Mouse (Mus musculus): ENCODE data around the gene U2af1. TPM values are rescaled to one million over a fixed set of nuclear protein-coding genes. Genes with fewer than 3 reads are reported as not detected.

U2af1 gene
- 211 and 214 TPM in 2 replicates for total RNA-seq (2012; rRNA removed)
- 100 to 1,000 TPM; 498 to 928 TPM for polyA plus RNA-seq (2012; ENCODE audit: insufficient read depth in 1 of 2, insufficient read length in 2 of 2, low read depth in 1 of 2, low replicate concordance in 2 of 2, missing spikeins in 1 of 2)

DNA sequence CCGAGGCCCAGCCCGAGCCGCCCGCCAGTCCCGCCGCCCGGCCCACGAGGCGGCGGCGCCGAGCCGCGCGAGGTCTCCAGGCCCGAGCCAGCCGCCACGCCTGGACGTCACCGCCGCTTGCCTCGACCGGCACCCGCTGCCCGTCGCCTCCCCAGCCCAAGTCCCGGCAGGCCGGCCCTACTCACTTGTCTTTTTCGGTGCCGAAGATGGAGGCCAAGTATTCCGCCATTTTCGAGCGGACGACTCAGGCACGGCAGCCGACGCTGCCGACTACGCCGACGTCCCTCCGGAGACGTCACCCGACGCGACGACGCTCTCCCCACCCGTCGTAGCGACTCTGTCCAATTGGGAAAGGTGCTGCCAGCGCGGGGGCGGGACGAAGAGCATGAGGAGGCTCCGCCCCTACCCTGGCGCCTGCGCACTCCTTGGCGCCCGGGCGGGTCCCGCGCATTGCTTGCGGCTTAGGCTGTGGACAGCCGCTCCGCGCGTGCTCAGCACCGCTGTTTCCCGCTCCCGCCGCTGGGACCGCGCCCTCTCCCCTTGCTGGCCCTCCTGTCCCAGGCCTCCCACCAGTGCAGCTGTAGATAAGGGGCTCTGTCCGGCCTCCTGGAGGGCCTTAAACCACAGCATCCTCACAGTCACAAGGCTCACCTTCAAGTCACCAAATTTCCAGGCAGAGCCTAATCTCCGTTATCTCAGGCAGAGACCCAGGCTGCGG lies at the start of gene U2af1:
Gene U2af1, minus strand, starts transcription at position 425 of the 718 bp plus-strand sequence.
- DNase-seq (ENCODE audit: low read depth, low spot score), result peak; percentile 98
- H3K79me2 ChIP-seq (ENCODE audit: control insufficient read depth, insufficient read depth, low read length, poor library complexity), result peaks cover 37% of the 10 kb centered on the region
- H3K27ac ChIP-seq (ENCODE audit: control insufficient read depth, low read depth, low read length), result peak within 1 kb of the TSS; percentile 64
- peaks cover 14 to 16% of the 10 kb centered on the region in 2 experiments for H3K36me3 ChIP-seq (ENCODE audit: control insufficient read depth in 1 of 2, insufficient read depth in 2 of 2, low read length in 2 of 2)
- no peaks in the 10 kb centered on the region for H3K9me3 ChIP-seq (replicated peaks; ENCODE audit: insufficient read depth, low read length)
- peak within 1 kb of the TSS; percentile 96 to 100 for H3K4me3 ChIP-seq (ENCODE audit: control insufficient read depth in 1 of 2, insufficient read depth in 1 of 2, low read depth in 2 of 2, low read length in 2 of 2)
- H3K9ac ChIP-seq (ENCODE audit: control insufficient read depth, low read depth, low read length, poor library complexity, severe bottlenecking), result peak within 1 kb of the TSS; percentile 95
- no peaks in the 10 kb centered on the region for H3K27me3 ChIP-seq (ENCODE audit: control insufficient read depth in 1 of 2, insufficient read depth in 2 of 2, low read length in 2 of 2)
- peaks cover 0 to 7% of the 10 kb centered on the region in 2 experiments; a peak in 3 of 4 replicates for H3K4me1 ChIP-seq (ENCODE audit: control insufficient read depth in 1 of 2, insufficient read depth in 2 of 2, low read length in 2 of 2)
- TF ChIP-seq BHLHE40 (IDR thresholded peaks at IDR 0.05; ENCODE audit: borderline replicate concordance, low read depth, low read length) (no peak), MXI1 (IDR thresholded peaks at IDR 0.05; ENCODE audit: low read depth, low read length) (peak; percentile 77), POLR2AphosphoS2 (IDR thresholded peaks at IDR 0.05; ENCODE audit: low read length) (peak; percentile 76), UBTF (IDR thresholded peaks at IDR 0.05; ENCODE audit: borderline replicate concordance, insufficient read depth, low read depth, low read length) (no peak), HCFC1 (IDR thresholded peaks at IDR 0.05; ENCODE audit: low read depth, low read length) (peak; percentile 87), TBP (IDR thresholded peaks at IDR 0.05; ENCODE audit: low read depth, low read length) (peak; percentile 53; the same call in 1 of the 2 replicates), ZNF384 (IDR thresholded peaks at IDR 0.05; ENCODE audit: low read depth, low read length) (no peak), NRF1 (IDR thresholded peaks at IDR 0.05; ENCODE audit: insufficient read depth, low read depth, low read length, poor library complexity, severe bottlenecking) (peak; percentile 90), TAL1 (IDR thresholded peaks at IDR 0.05; ENCODE audit: low read length) (peak; percentile 36; the same call in 1 of the 2 replicates), GATA1 (IDR thresholded peaks at IDR 0.05; ENCODE audit: low read depth, low read length) (peak; percentile 58; the same call in 1 of the 2 replicates), ZMIZ1 (IDR thresholded peaks at IDR 0.05; ENCODE audit: low read depth, low read length) (no peak), GABPA (IDR thresholded peaks at IDR 0.05; ENCODE audit: low read depth, low read length) (no peak), CTCF (IDR thresholded peaks at IDR 0.05 in 2 of 3, conservative IDR thresholded peaks at IDR 0.05 in 1 of 3; ENCODE audit: control insufficient read depth in 1 of 3, insufficient read depth in 1 of 3, low read depth in 2 of 3, low read length in 3 of 3, poor library complexity in 1 of 3, severe bottlenecking in 1 of 3) (0 out of 6 replicates have a peak, but pooled peaks of 1 of the 3 experiments have one; percentile 1), POLR2AphosphoS5 (IDR thresholded peaks at IDR 0.05; ENCODE audit: borderline replicate concordance, low read depth, low read length) (no peak), E2F4 (IDR thresholded peaks at IDR 0.05; ENCODE audit: borderline replicate concordance, low read depth, low read length) (peak; percentile 87; the same call in 1 of the 2 replicates), TCF12 (IDR thresholded peaks at IDR 0.05; ENCODE audit: low read depth, low read length) (peak; percentile 33), MAX (IDR thresholded peaks at IDR 0.05; ENCODE audit: low read length) (peak; percentile 70), SMC3 (IDR thresholded peaks at IDR 0.05; ENCODE audit: low read depth, low read length) (no peak), POLR2A (IDR thresholded peaks at IDR 0.05; ENCODE audit: control insufficient read depth in 1 of 2, insufficient read depth in 1 of 2, low read depth in 1 of 2, low read length in 2 of 2, poor library complexity in 1 of 2) (peak; percentile 80 to 95; a peak in 3 of 4 replicates), SIN3A (IDR thresholded peaks at IDR 0.05; ENCODE audit: low read length) (peak; percentile 76), NELFE (IDR thresholded peaks at IDR 0.05; ENCODE audit: low read depth, low read length) (peak; percentile 87), MYC (IDR thresholded peaks at IDR 0.05; ENCODE audit: low read depth, low read length) (peak; percentile 58; the same call in 1 of the 2 replicates)

Measured in MEL (cell line).